Mouse (Mus musculus) lung, embryonic 16.5 days (tissue): ENCODE data around the gene Hist1h2af. TPM values are rescaled to one million over a fixed set of nuclear protein-coding genes. Genes with fewer than 3 reads are reported as not detected.

Source experiments
- ATAC-seq: fragments of 200-750 bp; cut with Nextera tagmentation; 2 replicates; pipeline ENCODE4 v1.8.0; 2017; ENCODE audit warnings: low read depth, mild to moderate bottlenecking, moderate library complexity
- H3K27ac ChIP-seq: fragments of 300-500 bp; sonication (generic); 2 replicates; pipeline ENCODE4 v1.5.1; 2014; ENCODE audit warnings: mild to moderate bottlenecking, control low read depth, low read length
- H3K27me3 ChIP-seq: fragments of 300-500 bp; sonication (generic); 2 replicates; pipeline ENCODE4 v1.6.1; 2014; ENCODE audit warnings: low read depth, low read length, mixed read lengths; ENCODE audit not compliant: control insufficient read depth, insufficient read depth
- H3K36me3 ChIP-seq: fragments of 300-500 bp; sonication (generic); 2 replicates; pipeline ENCODE4 v1.6.1; 2014; ENCODE audit warnings: low read length; ENCODE audit not compliant: control insufficient read depth, insufficient read depth
- H3K4me1 ChIP-seq: fragments of 300-500 bp; sonication (generic); replicated peaks from 2 replicates; pipeline ENCODE4 v1.6.1; 2014; ENCODE audit warnings: low read length, mixed read lengths; ENCODE audit not compliant: control insufficient read depth, insufficient read depth
- H3K4me2 ChIP-seq: fragments of 300-500 bp; sonication (generic); 2 replicates; pipeline ENCODE4 v1.6.1; 2014; ENCODE audit warnings: low read depth, low read length, control low read depth
- H3K4me3 ChIP-seq: fragments of 300-500 bp; sonication (generic); 2 replicates; pipeline ENCODE4 v1.5.1; 2014; ENCODE audit warnings: mild to moderate bottlenecking, low read length, control low read depth
- H3K9ac ChIP-seq: fragments of 300-500 bp; sonication (generic); 2 replicates; pipeline ENCODE4 v1.6.1; 2014; ENCODE audit warnings: low read length, control low read depth
- H3K9me3 ChIP-seq: fragments of 300-500 bp; sonication (generic); 2 replicates; pipeline ENCODE4 v1.6.1; 2016; ENCODE audit warnings: low read length; ENCODE audit not compliant: control insufficient read depth
- WGBS: fragments of 180-500 bp; shearing (Covaris S2); extraction: QIAGEN DNeasy Blood & Tissue Kit; methylation state at CpG from one replicate; pipeline ENCODE4 v1.1.7; 2014; 5-methylcytosine and 5-hydroxymethylcytosine counted together
- polyA plus RNA-seq: library from polyadenylated mRNA; unstranded; fragments of >200 nt; fragmentation: Nextera tagmentation; extraction: Ambion mirVana; gene quantifications from 2 replicates; pipeline ENCODE4 v1.2.1, GENCODE M21; 2015

Gene Hist1h2af
- polyA plus RNA-seq, 1 experiment from 2014 or later: 8.0 TPM

DNA sequence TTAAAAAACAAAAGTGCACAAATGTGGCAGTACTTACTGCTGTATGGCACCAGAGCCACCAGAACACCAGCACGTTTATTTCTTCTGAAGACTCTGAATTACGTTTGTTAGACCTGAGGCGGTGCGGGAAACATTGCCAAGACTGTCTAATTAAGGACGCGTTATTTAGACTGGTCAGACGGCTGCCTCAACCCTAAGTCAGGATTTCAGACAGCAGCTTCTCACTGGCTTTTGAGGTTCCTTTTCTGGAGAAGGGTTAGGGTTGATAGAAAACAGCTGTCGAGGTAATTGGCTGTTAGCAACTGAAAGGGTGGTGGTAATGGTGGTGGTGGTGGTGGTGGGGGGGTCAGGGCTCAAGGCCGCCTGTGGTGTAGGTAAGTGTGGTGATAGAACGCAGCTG is 35.1 kb upstream of the Hist1h2af start:
- Histone ChIP-seq H3K27ac (no peak overlapping the region), H3K4me2 (peak overlapping the region; percentile 60), H3K9ac (peak overlapping the region; percentile 43), H3K4me3 (peak overlapping the region; percentile 41), H3K4me1 (peaks cover 15% of the 10 kb centered on the region; the same call in 1 of the 2 replicates), H3K27me3 (no peaks in the 10 kb centered on the region), H3K9me3 (no peaks in the 10 kb centered on the region), H3K36me3 (no peaks in the 10 kb centered on the region)
- ATAC-seq: peak; percentile 62
- 8% methylated on average over 10 of the region's 10 CpGs for WGBS

DNA sequence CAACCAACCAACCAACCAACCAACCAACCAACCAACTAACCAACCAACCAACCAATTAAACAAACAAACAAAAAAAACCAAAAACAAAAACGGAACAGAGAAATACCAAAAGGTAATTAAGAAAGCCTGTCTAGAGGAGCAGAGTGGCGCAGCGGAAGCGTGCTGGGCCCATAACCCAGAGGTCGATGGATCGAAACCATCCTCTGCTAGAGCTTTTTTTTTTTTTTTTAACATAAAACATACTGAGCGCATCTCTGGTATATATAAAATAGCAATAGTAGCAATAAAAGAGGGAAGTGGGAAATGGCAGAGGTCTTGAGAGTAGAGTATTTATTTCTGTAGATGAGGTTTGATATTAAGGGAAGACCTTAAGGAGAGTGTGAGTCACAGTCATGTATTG is 33.8 kb upstream of the Hist1h2af start:
- Histone ChIP-seq H3K36me3 (no peaks in the 10 kb centered on the region), H3K4me3 (no peak overlapping the region), H3K9me3 (no peaks in the 10 kb centered on the region), H3K27ac (no peak overlapping the region), H3K27me3 (no peaks in the 10 kb centered on the region), H3K4me1 (peaks cover 15% of the 10 kb centered on the region; the same call in 1 of the 2 replicates), H3K4me2 (no peak overlapping the region), H3K9ac (no peak overlapping the region)
- 22% methylated on average over 7 of the region's 7 CpGs for WGBS
- no peak for ATAC-seq

DNA sequence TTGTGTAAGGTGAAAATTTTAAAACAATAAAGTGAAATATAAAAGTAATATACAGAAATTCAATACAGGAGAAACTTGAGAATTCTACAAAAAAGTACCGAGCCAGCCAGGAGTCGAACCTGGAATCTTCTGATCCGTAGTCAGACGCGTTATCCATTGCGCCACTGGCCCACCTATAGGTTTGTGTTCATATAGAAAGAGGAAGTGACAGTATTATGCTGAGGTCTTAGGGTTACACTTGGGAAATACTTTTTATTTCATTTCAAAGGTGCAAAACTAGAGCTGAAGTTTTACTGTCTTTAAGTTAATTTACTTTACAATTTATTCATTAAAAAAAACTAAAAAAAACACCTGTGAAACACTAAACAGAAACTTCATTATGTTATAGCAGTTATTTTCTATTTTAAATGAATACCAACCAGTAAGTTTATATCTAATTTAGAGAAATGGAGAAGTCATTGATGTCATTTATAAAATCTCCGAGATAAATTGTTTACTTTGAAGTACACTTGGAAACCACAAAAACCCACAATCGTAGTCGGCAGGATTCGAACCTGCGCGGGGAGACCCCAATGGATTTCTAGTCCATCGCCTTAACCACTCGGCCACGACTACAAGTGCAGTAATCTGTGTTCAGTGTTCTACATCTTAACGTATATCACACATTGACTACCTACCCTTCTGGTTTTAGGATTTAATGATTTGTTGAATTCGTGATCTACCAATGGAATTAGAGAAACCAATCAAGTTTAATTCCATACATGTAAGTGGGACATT is 33.1 kb upstream of the Hist1h2af start:
- H3K9me3 ChIP-seq: no peaks in the 10 kb centered on the region
- H3K27ac ChIP-seq: no peak overlapping the region
- peaks cover 22% of the 10 kb centered on the region for H3K4me1 ChIP-seq
- no peak overlapping the region for H3K4me2 ChIP-seq
- H3K36me3 ChIP-seq: no peaks in the 10 kb centered on the region
- no peak overlapping the region for H3K4me3 ChIP-seq
- no peaks in the 10 kb centered on the region for H3K27me3 ChIP-seq
- ATAC-seq: peak; percentile 48; the same call in 1 of the 2 replicates
- H3K9ac ChIP-seq: no peak overlapping the region
- 4% methylated on average over 17 of the region's 17 CpGs for WGBS

DNA sequence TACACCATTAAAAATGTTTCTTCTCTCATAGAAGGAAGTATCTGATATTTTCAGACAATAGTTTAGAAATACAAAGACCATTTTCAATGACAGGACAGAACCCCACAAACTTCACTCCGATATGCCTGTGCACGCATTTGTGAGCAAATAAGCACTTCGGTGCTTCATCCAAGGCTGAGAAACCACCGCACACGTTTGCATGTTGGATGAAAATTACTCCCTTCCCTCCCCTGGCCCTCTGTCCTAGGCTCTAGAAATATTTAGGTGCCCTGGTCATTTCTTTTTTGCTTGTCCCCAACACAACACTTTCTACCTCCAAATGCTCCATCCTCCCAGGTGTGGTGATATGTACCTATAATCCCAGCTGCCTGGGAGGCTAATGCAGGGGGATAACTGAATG is 32.2 kb upstream of the Hist1h2af start:
- H3K4me1 ChIP-seq: peaks cover 27% of the 10 kb centered on the region
- 20% methylated on average over 5 of the region's 5 CpGs for WGBS

DNA sequence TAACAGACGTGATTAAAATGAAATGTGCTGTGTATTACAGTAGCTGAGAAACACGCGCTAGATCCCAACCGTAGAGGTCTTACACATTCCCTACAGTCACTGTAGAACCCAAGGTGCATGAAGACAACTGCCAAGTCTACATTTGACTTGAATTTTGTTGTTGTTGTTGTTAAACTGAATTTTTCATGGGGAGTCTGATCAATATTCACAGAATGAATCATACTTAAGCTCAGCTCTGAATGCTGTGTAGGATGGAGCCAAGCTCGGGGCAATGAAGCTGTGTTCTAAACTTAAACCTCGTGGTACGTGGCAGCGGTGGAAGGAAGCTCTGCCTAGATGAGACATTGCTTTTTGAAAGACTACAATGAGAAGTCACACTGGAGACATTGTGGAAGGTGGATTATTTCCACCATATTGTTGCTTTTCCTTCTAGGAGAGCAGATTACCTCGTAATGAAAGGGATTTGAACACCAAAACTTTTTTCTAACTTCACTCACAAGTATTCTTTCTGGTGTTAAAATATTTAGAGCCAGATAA is 31.6 kb upstream of the Hist1h2af start:
- Histone ChIP-seq H3K36me3 (no peaks in the 10 kb centered on the region), H3K27me3 (no peaks in the 10 kb centered on the region), H3K4me2 (peak overlapping the region; percentile 39; the same call in 1 of the 2 replicates), H3K4me1 (peaks cover 27% of the 10 kb centered on the region), H3K27ac (no peak overlapping the region), H3K4me3 (no peak overlapping the region), H3K9ac (no peak overlapping the region), H3K9me3 (no peaks in the 10 kb centered on the region)
- ATAC-seq: no peak
- 37% methylated on average over 9 of the region's 9 CpGs for WGBS

More for the DNA sequence above, 32.2 kb upstream of the Hist1h2af start:
- ATAC-seq: no peak
- Histone ChIP-seq H3K27ac (no peak overlapping the region), H3K9ac (no peak overlapping the region), H3K9me3 (no peaks in the 10 kb centered on the region), H3K4me2 (peak overlapping the region; percentile 39), H3K27me3 (no peaks in the 10 kb centered on the region), H3K4me3 (no peak overlapping the region), H3K36me3 (no peaks in the 10 kb centered on the region)

DNA sequence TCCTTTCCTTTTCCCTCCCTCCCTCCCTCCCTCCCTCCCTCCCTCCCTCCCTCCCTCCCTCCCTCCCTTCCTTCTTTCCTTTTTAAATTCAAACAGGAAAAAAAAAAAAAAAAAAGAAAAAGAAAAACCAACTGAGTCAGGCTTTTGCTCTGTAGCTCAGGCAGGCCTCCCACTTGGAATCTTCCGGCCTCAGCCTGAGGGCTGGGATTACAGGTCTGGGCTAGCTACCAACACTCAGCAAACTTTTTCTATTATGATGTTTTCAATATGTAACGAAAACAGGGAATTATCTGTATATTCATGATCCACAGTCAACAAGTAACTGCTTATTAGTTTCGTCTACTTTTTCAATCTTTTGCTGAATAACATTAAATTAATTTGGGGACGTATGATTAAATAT is 30.8 kb upstream of the Hist1h2af start:
- WGBS: 53% methylated on average over 4 of the region's 4 CpGs
- Histone ChIP-seq H3K27me3 (no peaks in the 10 kb centered on the region), H3K9me3 (no peaks in the 10 kb centered on the region), H3K36me3 (no peaks in the 10 kb centered on the region), H3K9ac (no peak overlapping the region), H3K4me2 (no peak overlapping the region), H3K4me1 (peaks cover 24% of the 10 kb centered on the region), H3K27ac (no peak overlapping the region), H3K4me3 (no peak overlapping the region)
- no peak for ATAC-seq

DNA sequence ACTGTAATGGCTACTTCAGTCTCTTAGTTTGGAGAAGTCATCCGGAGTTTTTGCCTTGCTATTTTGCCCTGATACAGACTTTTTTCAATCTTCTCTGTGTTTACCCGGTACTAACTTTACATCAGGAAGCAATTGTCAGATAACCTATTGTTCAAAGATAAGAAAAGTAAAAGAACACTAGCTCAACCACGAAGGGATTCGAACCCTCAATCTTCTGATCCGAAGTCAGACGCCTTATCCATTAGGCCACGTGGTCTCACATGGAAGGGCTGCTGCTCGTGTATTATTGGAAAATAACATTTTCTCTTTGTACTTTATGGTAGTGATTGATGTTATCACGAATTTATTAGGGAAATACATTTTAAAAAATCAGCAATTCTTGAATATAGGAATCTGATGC is 29.9 kb upstream of the Hist1h2af start:
- no peak for ATAC-seq
- no peak overlapping the region for H3K9ac ChIP-seq
- H3K27ac ChIP-seq: no peak overlapping the region
- no peaks in the 10 kb centered on the region for H3K9me3 ChIP-seq
- H3K4me3 ChIP-seq: no peak overlapping the region
- no peak overlapping the region for H3K4me2 ChIP-seq
- peaks cover 17% of the 10 kb centered on the region for H3K4me1 ChIP-seq
- 2% methylated on average over 9 of the region's 9 CpGs for WGBS
- no peaks in the 10 kb centered on the region for H3K36me3 ChIP-seq
- H3K27me3 ChIP-seq: no peaks in the 10 kb centered on the region

DNA sequence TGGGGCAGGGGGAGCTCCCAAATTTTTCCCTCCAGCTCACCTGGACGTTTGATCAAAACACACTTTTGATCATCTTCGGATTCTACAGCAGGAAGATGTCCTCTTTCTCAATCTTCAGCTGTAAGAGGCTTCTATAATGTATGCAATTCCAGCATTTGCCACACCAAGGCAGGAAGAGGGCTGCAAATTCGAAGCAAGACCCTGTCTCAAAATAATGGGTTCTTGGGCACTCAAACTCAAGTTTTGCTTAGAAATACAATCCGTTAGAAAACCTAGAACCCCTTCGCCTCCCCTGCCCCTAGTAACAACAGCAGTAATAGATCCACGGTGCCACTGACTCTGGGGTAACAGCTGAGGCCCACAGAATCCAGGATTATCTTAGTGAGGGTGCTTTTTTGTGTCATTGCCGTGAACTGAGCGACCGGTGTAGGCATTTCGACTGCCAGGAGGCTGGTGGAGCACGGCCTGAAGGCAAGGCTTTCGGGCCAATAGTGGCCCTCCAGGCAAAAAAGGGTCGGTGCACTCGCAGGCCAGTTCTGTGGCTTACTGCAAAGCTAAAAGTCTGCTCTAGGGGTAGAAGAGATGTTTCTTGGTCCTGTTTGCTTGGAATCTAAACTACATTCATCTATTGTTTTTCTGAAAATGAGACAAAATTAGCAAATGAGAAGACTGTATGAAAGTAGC is 27.9 kb upstream of the Hist1h2af start:
- no peaks in the 10 kb centered on the region for H3K27me3 ChIP-seq
- no peaks in the 10 kb centered on the region for H3K36me3 ChIP-seq
- peaks cover 15% of the 10 kb centered on the region for H3K4me1 ChIP-seq
- peak overlapping the region; percentile 54 for H3K4me2 ChIP-seq
- WGBS: 14% methylated on average over 14 of the region's 14 CpGs
- peak overlapping the region; percentile 49 for H3K9ac ChIP-seq
- peak overlapping the region; percentile 30; the same call in 1 of the 2 replicates for H3K4me3 ChIP-seq
- ATAC-seq: no peak
- no peak overlapping the region for H3K27ac ChIP-seq
- H3K9me3 ChIP-seq: no peaks in the 10 kb centered on the region

DNA sequence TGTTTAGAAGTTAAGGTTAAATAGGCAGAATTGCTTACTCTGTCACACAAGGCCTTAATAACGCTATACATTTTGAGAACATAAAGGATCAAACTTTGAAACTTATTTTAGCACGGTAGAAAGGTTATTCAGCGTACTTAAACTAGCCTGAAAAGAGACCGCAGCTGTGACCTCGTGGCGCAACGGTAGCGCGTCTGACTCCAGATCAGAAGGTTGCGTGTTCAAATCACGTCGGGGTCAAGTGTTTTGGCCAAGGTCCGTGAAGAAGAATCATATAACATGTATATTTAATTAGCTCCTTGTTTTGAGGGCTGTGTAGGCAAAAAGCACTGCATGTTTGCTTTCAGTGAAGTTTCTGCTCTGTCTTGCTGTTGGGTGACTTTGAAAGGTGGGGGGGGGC is 27.4 kb upstream of the Hist1h2af start:
- no peaks in the 10 kb centered on the region for H3K9me3 ChIP-seq
- H3K4me1 ChIP-seq: peaks cover 15% of the 10 kb centered on the region
- H3K27ac ChIP-seq: no peak overlapping the region
- 0 out of 2 replicates have a peak, but pooled peaks have one; percentile 27 for ATAC-seq
- H3K27me3 ChIP-seq: no peaks in the 10 kb centered on the region
- no peak overlapping the region for H3K9ac ChIP-seq
- H3K36me3 ChIP-seq: no peaks in the 10 kb centered on the region
- no peak overlapping the region; the same call in 1 of the 2 replicates for H3K4me3 ChIP-seq
- peak overlapping the region; percentile 54 for H3K4me2 ChIP-seq
- WGBS: 10% methylated on average over 13 of the region's 13 CpGs
